Mouse (Mus musculus): ENCODE data around the gene Cldn13. TPM values are rescaled to one million over a fixed set of nuclear protein-coding genes. Genes with fewer than 3 reads are reported as not detected.

The Cldn13 gene
- polyA plus RNA-seq, 1 experiment from 2014 or later, result 2.7 TPM

DNA sequence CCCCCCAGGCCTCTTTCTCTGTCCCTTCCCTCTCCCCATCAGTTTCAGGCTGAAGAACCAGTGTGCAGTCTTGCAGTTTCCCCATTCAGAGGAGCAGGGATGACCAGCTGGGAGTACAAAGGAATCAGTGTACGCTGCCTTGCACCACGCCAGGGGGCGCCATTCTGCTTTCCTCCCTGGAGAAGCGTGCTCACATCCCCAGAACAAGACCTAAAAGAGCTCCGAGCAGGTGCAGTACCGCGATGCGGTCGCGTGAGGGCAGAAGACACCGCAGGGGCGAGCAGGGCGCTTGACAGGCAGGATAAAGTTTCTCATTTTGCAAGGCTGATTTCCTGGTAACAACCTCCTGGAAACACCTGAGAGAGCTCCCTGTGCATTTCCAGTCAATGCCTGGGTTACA lies 8.2 kb downstream of the Cldn13 start:
- H3K9ac ChIP-seq, result no peak overlapping the region
- H3K4me3 ChIP-seq, result no peak overlapping the region
- no peaks in the 10 kb centered on the region for H3K36me3 ChIP-seq
- no peaks in the 10 kb centered on the region for H3K4me1 ChIP-seq
- H3K9me3 ChIP-seq, result no peaks in the 10 kb centered on the region
- no peaks in the 10 kb centered on the region; the same call in 1 of the 2 replicates for H3K27me3 ChIP-seq (replicated peaks)
- no peak overlapping the region for H3K27ac ChIP-seq
- under 1% methylated on average over 13 of the region's 13 CpGs for WGBS
- ATAC-seq (ENCODE audit: low FRiP score, low read depth), result 0 out of 2 replicates have a peak, but pooled peaks have one; percentile 33
- no peak overlapping the region for H3K4me2 ChIP-seq (replicated peaks)

DNA sequence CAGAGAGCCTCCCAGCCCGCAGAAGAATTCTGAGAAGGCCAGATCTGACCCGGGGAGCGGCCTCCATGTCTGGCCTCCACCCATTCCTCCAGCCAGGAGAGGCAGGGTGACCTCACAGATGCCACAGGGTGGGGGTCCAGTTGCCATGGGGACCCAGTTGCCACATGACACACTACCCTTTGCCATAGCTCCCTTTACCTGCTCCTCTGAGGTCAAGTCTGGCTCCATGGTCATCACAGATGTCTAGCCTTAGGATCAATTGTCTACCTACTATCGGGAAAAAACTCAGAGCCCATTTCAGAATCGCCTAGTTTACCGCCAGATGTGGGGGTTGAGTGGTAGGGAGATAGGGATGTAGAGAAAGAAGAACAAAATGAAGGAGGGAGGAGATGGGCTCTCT lies 8.7 kb downstream of the Cldn13 start, which contains the start of gene Tmem270:
Tmem270 (minus strand) TSS at position 101 of the 400 bp plus-strand sequence.
- Histone ChIP-seq H3K27me3 (replicated peaks) (no peaks in the 10 kb centered on the region; the same call in 1 of the 2 replicates), H3K4me1 (no peaks in the 10 kb centered on the region), H3K4me3 (no peak within 1 kb of the TSS), H3K36me3 (no peaks in the 10 kb centered on the region), H3K4me2 (replicated peaks) (no peak within 1 kb of the TSS), H3K27ac (no peak within 1 kb of the TSS), H3K9ac (no peak within 1 kb of the TSS), H3K9me3 (no peaks in the 10 kb centered on the region)
- ATAC-seq (ENCODE audit: low FRiP score, low read depth), result no peak
- 77% methylated on average over 6 of the region's 6 CpGs for WGBS

DNA sequence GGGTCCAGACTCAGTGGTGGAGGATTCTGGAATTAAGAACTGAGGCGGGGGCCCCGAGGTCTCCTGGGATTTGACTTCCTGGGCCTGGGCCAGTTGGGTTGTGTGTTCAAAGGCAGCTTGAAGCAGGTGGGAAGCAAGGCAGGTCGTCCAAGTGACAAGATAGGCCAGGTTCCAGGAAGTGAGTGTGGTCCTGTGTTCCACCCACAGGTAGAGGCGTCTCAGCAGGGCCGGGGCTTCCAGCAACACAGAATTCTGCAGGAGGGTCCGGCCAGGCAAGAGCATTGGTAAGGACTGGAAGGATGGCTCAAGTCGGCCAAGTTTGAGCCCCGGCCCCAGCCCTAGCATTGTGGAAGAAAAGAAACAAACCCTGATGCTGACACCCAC lies 13.7 kb downstream of the Cldn13 start:
- no peak overlapping the region for H3K4me3 ChIP-seq
- no peaks in the 10 kb centered on the region for H3K9me3 ChIP-seq
- H3K4me2 ChIP-seq (replicated peaks), result no peak overlapping the region
- 0 out of 2 replicates have a peak, but pooled peaks cover 4% of the 10 kb centered on the region for H3K4me1 ChIP-seq
- no peak overlapping the region for H3K9ac ChIP-seq
- no peak for ATAC-seq (ENCODE audit: low FRiP score, low read depth)
- 78% methylated on average over 8 of the region's 8 CpGs for WGBS
- H3K27ac ChIP-seq, result no peak overlapping the region
- H3K36me3 ChIP-seq, result no peaks in the 10 kb centered on the region
- H3K27me3 ChIP-seq (replicated peaks), result no peaks in the 10 kb centered on the region; the same call in 1 of the 2 replicates

DNA sequence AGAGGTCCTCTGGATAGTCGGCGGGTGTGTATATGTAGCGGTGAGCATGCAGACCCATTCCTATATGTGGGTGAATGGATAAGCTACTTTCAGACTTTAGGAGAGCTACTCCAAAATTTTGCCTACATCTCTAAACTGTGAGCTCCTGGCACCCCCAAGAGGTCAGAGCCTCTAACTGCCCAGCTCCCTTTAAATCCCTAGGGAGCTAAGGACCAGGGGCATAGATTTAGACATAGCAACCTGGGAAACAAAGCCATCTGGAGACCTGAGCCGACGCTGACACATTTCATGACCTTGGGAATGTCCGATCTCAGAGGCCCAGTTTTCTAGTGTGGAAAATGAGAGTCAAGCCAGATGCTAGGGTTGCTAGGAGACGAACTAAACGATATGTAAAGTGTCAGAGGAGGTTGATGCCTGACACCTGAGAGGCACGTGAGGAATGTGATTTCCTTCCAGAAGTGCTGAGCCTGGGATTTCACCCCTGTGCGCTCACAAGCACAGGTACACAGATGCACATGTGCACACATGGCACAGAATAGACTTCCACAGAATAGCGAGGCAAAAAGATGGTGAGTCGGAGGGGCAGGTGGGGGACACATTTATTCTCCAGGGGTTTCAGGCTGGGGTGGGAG lies 14.2 kb downstream of the Cldn13 start:
- H3K36me3 ChIP-seq, result no peaks in the 10 kb centered on the region
- H3K27me3 ChIP-seq (replicated peaks), result no peaks in the 10 kb centered on the region; the same call in 1 of the 2 replicates
- no peak overlapping the region for H3K4me2 ChIP-seq (replicated peaks)
- no peak overlapping the region for H3K27ac ChIP-seq
- H3K4me1 ChIP-seq, result 0 out of 2 replicates have a peak, but pooled peaks cover 4% of the 10 kb centered on the region
- no peak overlapping the region for H3K9ac ChIP-seq
- WGBS, result 47% methylated on average over 12 of the region's 12 CpGs
- H3K9me3 ChIP-seq, result no peaks in the 10 kb centered on the region
- ATAC-seq (ENCODE audit: low FRiP score, low read depth), result no peak
- H3K4me3 ChIP-seq, result no peak overlapping the region

DNA sequence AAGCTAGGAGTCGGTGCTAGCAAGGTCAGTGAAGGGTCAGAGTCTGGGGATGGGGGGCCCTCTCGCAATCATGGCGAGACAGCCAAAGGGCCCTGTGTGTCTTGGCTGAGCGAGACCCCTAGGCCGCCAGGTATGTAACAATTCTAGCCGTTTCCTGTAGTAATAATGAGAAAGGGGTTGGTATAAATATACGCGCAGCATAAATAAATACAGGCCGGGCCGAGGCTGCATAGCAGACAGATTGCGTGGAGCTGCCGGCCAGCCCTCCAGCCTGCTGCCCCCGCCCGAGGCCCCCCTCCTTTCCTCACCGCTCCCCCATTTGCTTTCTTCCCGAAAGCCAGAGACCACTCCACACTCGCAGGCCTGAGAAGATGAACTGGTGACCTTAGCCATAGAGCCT lies 17.7 kb downstream of the Cldn13 start:
- Histone ChIP-seq H3K4me3 (no peak overlapping the region), H3K9me3 (no peaks in the 10 kb centered on the region), H3K4me1 (0 out of 2 replicates have a peak, but pooled peaks cover 4% of the 10 kb centered on the region), H3K27me3 (replicated peaks) (no peaks in the 10 kb centered on the region; the same call in 1 of the 2 replicates), H3K4me2 (replicated peaks) (no peak overlapping the region), H3K27ac (no peak overlapping the region), H3K9ac (no peak overlapping the region), H3K36me3 (no peaks in the 10 kb centered on the region)
- no peak for ATAC-seq (ENCODE audit: low FRiP score, low read depth)
- WGBS, result 80% methylated on average over 17 of the region's 17 CpGs

DNA sequence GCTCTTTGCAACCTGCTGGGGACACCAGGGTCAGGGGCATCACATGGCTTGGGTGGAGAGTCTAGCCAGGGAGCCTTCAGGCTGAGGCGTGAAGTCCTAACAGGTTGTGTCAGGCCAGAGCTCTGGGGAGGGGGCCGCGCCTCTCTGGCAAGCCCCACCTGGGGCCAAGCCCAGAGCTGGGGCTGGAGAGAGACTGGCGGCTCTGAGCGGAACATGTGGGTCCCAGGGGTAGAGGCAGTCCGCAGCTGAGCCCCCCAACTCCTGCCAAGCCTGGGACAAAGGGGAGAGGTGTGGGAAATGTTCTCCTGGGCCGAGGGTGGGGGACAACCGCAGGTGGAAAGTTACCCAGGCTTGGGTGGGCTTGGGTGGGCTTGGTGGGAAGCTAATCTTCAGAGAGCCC lies 18.4 kb downstream of the Cldn13 start:
- no peaks in the 10 kb centered on the region for H3K9me3 ChIP-seq
- H3K27ac ChIP-seq, result no peak overlapping the region
- no peaks in the 10 kb centered on the region for H3K27me3 ChIP-seq (replicated peaks)
- 85% methylated on average over 8 of the region's 8 CpGs for WGBS
- no peak overlapping the region for H3K9ac ChIP-seq
- H3K4me1 ChIP-seq, result 0 out of 2 replicates have a peak, but pooled peaks cover 4% of the 10 kb centered on the region
- H3K4me3 ChIP-seq, result no peak overlapping the region
- H3K36me3 ChIP-seq, result no peaks in the 10 kb centered on the region
- no peak for ATAC-seq (ENCODE audit: low FRiP score, low read depth)
- no peak overlapping the region for H3K4me2 ChIP-seq (replicated peaks)

DNA sequence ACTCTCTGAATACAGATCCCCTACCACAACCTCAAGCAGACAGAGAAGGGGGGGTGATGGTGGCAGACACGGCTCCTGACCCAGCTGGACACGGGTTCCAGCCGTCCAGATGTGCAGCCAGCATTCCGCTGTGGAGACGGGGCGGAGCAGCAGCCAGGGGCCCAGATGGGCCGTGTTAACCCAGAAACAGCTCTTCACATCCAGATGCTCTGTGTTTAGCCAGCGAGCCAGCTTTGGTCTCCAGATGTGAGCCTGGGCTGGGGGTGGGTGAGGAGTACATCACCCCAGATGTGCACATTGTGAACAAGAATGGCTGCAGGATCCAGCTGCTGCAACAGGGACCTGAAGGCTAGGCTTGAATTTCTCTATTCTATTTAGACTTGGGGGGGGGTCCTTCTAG lies 20.0 kb downstream of the Cldn13 start:
- Histone ChIP-seq H3K36me3 (no peaks in the 10 kb centered on the region), H3K4me1 (no peaks in the 10 kb centered on the region), H3K27me3 (replicated peaks) (no peaks in the 10 kb centered on the region), H3K9me3 (no peaks in the 10 kb centered on the region), H3K4me3 (no peak overlapping the region), H3K4me2 (replicated peaks) (no peak overlapping the region), H3K27ac (no peak overlapping the region), H3K9ac (no peak overlapping the region)
- WGBS, result 77% methylated on average over 8 of the region's 8 CpGs
- no peak for ATAC-seq (ENCODE audit: low FRiP score, low read depth)

DNA sequence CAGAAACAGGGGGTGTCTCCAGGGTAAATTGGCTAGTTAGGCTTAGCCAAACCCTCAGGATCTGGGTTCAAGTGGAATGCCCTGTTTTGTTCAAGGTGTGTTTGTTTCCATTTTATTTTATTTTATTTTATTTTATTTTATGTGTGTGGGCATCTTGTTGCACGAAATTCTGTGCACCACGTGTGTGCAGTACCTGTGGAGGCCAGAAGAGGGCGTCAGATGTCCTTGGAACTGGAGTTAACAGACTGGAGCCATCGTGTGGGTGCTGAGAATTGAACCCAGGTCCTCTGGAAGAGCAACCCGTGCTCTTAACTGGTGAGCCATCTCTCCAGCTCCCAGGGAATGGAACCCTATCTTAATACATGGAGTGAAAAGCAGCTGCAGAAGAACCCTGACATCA lies 22.6 kb downstream of the Cldn13 start:
- no peak overlapping the region for H3K9ac ChIP-seq
- no peak overlapping the region for H3K27ac ChIP-seq
- 78% methylated on average over 5 of the region's 5 CpGs for WGBS
- H3K4me2 ChIP-seq (replicated peaks), result no peak overlapping the region
- no peaks in the 10 kb centered on the region for H3K36me3 ChIP-seq
- H3K4me1 ChIP-seq, result no peaks in the 10 kb centered on the region
- no peaks in the 10 kb centered on the region for H3K27me3 ChIP-seq (replicated peaks)
- H3K9me3 ChIP-seq, result no peaks in the 10 kb centered on the region
- ATAC-seq (ENCODE audit: low FRiP score, low read depth), result no peak
- H3K4me3 ChIP-seq, result no peak overlapping the region

DNA sequence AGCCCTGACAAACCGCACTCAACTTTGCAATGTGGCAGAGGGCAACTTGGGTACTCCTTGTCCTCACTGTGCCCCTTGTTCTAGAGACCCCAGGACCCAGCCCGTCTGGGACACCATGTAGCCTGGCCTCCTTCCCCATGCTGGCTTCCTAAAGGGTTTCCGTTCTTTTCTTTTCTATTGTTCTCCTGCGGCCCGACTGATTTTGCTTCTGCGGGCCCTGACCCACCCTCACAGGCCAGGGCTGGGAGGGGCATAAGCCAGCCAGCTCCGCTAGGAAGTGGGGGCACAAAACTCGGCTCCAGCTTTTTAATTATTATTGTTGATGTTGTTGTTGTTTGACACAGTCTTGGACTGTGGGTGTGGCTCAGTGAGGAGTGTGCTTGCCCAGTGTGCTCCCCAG lies 23.8 kb downstream of the Cldn13 start:
- Histone ChIP-seq H3K36me3 (no peaks in the 10 kb centered on the region), H3K4me2 (replicated peaks) (no peak overlapping the region), H3K4me1 (no peaks in the 10 kb centered on the region), H3K4me3 (no peak overlapping the region), H3K9me3 (no peaks in the 10 kb centered on the region), H3K27ac (no peak overlapping the region), H3K27me3 (replicated peaks) (no peaks in the 10 kb centered on the region), H3K9ac (no peak overlapping the region)
- ATAC-seq (ENCODE audit: low FRiP score, low read depth), result no peak
- WGBS, result 79% methylated on average over 8 of the region's 8 CpGs

DNA sequence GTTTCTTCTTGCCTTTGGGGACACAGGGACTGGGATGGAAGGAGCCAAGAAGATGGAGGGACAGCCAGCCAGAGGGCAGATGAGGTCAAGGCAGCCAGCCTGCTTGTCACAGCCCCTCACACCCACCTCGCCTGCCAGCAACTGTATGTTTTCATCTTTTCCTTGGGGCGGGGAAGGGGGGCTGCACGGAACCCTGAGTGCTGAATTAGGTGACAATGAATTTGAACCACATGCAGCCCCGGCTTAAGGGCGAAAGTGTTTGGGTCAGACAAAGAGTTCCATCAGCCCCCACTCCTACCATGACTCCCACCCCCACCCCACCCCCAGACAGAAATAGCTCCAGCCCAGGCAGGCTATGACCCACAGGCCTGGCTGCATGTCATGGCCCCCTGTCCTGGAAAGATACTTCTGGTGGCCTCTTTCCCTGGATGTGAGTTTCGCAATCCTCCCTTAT lies 24.7 kb downstream of the Cldn13 start:
- H3K4me2 ChIP-seq (replicated peaks), result no peak overlapping the region
- no peaks in the 10 kb centered on the region for H3K36me3 ChIP-seq
- no peaks in the 10 kb centered on the region for H3K9me3 ChIP-seq
- no peak overlapping the region for H3K27ac ChIP-seq
- H3K4me3 ChIP-seq, result no peak overlapping the region
- H3K4me1 ChIP-seq, result no peaks in the 10 kb centered on the region
- H3K27me3 ChIP-seq (replicated peaks), result no peaks in the 10 kb centered on the region
- 86% methylated on average over 6 of the region's 6 CpGs for WGBS
- no peak for ATAC-seq (ENCODE audit: low FRiP score, low read depth)
- H3K9ac ChIP-seq, result no peak overlapping the region

DNA sequence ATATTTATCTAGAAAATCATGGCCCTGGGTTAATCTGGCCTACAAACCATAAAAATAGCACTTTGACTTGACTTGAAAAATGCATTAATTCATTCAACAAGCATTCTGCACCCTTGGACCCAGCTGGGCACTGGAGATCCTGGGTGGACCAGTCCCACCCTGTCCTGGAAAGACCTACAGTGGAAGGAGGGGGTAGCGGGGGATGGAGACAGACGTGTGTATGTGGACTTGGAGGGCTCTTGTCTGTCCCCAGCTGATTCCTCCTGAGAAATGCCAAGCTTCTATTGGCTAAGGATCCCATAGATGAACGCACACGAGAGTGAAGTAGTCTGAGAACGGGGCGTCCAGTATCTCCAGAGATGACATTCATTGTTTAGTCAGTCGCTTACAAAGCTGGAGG lies 26.8 kb downstream of the Cldn13 start:
- Histone ChIP-seq H3K27ac (no peak overlapping the region), H3K27me3 (replicated peaks) (no peaks in the 10 kb centered on the region), H3K36me3 (no peaks in the 10 kb centered on the region), H3K9me3 (no peaks in the 10 kb centered on the region), H3K9ac (no peak overlapping the region), H3K4me2 (replicated peaks) (no peak overlapping the region), H3K4me3 (no peak overlapping the region), H3K4me1 (no peaks in the 10 kb centered on the region)
- WGBS, result 89% methylated on average over 7 of the region's 7 CpGs
- no peak for ATAC-seq (ENCODE audit: low FRiP score, low read depth)

DNA sequence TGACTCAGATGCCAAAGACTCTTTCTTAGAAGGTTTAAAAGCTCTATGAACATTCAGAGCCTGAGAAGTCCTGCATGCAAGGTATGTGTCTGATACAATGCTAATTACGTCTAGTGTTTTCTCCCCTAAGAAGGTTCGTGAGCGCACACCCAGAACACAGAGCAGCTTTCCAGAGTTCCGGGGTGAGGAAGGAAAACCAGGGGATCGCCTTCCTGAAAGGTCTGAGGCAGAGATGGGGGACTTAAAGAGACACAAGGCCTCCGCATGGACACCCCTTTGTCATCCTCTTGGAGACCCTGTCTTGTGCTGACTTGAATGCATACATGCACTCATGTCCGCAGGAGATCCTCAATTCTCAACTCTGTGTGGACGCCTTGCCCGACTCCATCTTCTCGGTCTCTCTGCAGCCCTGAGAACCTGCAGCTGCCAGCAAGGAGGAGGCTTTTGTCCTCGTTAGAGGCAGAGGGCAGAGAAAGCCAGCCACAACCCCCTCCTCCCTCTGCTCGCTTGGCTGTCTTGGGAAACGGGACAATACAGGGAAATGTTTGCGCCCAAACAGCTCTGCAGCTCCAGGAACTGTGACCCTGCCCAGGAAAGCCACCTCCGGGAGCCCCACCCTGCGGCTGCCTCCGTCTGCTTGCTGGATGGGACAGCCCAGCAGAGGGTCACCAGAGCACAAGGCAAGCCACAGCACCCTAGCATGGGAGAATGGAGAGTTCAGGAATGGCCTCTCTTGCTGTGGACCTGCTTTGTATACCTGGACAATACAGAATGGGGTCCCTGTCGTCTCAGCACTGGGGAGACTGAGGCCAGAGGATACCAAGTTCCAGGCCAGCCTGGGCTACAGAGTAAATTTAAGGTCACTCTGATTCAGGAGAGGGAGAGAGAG lies 27.6 kb downstream of the Cldn13 start:
- Histone ChIP-seq H3K4me1 (no peaks in the 10 kb centered on the region), H3K4me3 (no peak overlapping the region), H3K9me3 (no peaks in the 10 kb centered on the region), H3K36me3 (no peaks in the 10 kb centered on the region), H3K4me2 (replicated peaks) (no peak overlapping the region), H3K9ac (no peak overlapping the region), H3K27me3 (replicated peaks) (no peaks in the 10 kb centered on the region), H3K27ac (no peak overlapping the region)
- 59% methylated on average over 18 of the region's 18 CpGs for WGBS
- ATAC-seq (ENCODE audit: low FRiP score, low read depth), result no peak

All from neural tube, embryonic 12.5 days (tissue).